In genomic region chr7:24427168-24427567, GRCm38 (mm10) we compare ENCODE assay signal across 41 mouse cellular contexts. TPM values are rescaled to one million over a fixed set of nuclear protein-coding genes. Genes with fewer than 3 reads are reported as not detected.
"Had no signal": no experiment of that assay in that cellular context is flagged by ENCODE, and none has a peak within 500 bp of the region (broad histone marks: within the 10 kb centered on the region; RNA-seq: fewer than 3 reads in every experiment).

No protein-coding gene starts in this region.

- H3K4me2 ChIP-seq: limb, embryonic 12.5 days; limb, embryonic 13.5 days; limb, embryonic 15.5 days; liver, embryonic 11.5 days; liver, embryonic 12.5 days; liver, embryonic 13.5 days; liver, embryonic 15.5 days; lung, embryonic 14.5 days; lung, embryonic 15.5 days; midbrain, embryonic 12.5 days; midbrain, embryonic 13.5 days; midbrain, embryonic 15.5 days; neural tube, embryonic 12.5 days had no signal

- H3K9me3 ChIP-seq: limb, embryonic 10.5 days; limb, embryonic 12.5 days; limb, embryonic 13.5 days; limb, embryonic 15.5 days; liver, embryonic 12.5 days; liver, embryonic 13.5 days; liver, embryonic 15.5 days; lung, embryonic 15.5 days; midbrain, embryonic 12.5 days; midbrain, embryonic 15.5 days; neural tube, embryonic 12.5 days had no signal

- H3K27ac ChIP-seq: limb, embryonic 10.5 days; limb, embryonic 12.5 days; limb, embryonic 13.5 days; limb, embryonic 15.5 days; liver, embryonic 12.5 days; liver, embryonic 13.5 days; liver, embryonic 14.5 days; liver, embryonic 15.5 days; lung, embryonic 15.5 days; macrophage; midbrain, embryonic 10.5 days; midbrain, embryonic 12.5 days; midbrain, embryonic 13.5 days; midbrain, embryonic 15.5 days; neural tube, embryonic 12.5 days had no signal

- H3K36me3 ChIP-seq: lung, embryonic 15.5 days; midbrain, embryonic 15.5 days had no signal

- ATAC-seq: liver, embryonic 12.5 days; liver, postnatal 0 days; lung, postnatal 0 days; midbrain, embryonic 13.5 days; midbrain, embryonic 15.5 days; midbrain, embryonic 16.5 days had no signal

- H3K9ac ChIP-seq: limb, embryonic 12.5 days; limb, embryonic 13.5 days; limb, embryonic 15.5 days; liver, embryonic 12.5 days; liver, embryonic 13.5 days; liver, embryonic 14.5 days; liver, embryonic 15.5 days; liver, postnatal 0 days; lung, embryonic 14.5 days; lung, embryonic 15.5 days; midbrain, embryonic 12.5 days; midbrain, embryonic 13.5 days; midbrain, embryonic 15.5 days; neural tube, embryonic 12.5 days had no signal

- H3K4me3 ChIP-seq: limb, embryonic 10.5 days; limb, embryonic 12.5 days; limb, embryonic 13.5 days; limb, embryonic 15.5 days; liver, embryonic 12.5 days; liver, embryonic 13.5 days; liver, embryonic 15.5 days; lung, embryonic 15.5 days; megakaryocyte, embryonic 14.5 days; midbrain, embryonic 10.5 days; midbrain, embryonic 12.5 days; midbrain, embryonic 13.5 days; midbrain, embryonic 15.5 days; myocyte; neural tube, embryonic 12.5 days had no signal

- H3K27me3 ChIP-seq: midbrain, embryonic 13.5 days; midbrain, embryonic 15.5 days; neural tube, embryonic 12.5 days had no signal

- H3K4me1 ChIP-seq: limb, embryonic 10.5 days; limb, embryonic 12.5 days; liver, embryonic 13.5 days; liver, embryonic 15.5 days; midbrain, embryonic 15.5 days; neural tube, embryonic 12.5 days had no signal

- DNase-seq: left cerebral cortex, postnatal 4 days; liver; liver, embryonic 13.5 days; liver, postnatal 0 days; lung, adult 18-20 months; lung, adult 2 months; lung, embryonic 14.5 days; lung, postnatal 10 days; lung, postnatal 14 days; lung, postnatal 36 days; lung, postnatal 4 days; midbrain, embryonic 14.5 days had no signal

RNA-seq across cellular contexts. Expression of gene Irgc1, which starts 24.9 kb away (rescaled TPM):
- total RNA-seq: left cerebral cortex, postnatal 4 days; liver, adult 2 months; megakaryocyte-erythroid progenitor cell, adult 5-6 weeks; monocyte, adult 5-6 weeks had no signal
- polyA plus RNA-seq: limb, embryonic 10.5 days; limb, embryonic 11.5 days; limb, embryonic 12.5 days; limb, embryonic 13.5 days; limb, embryonic 14.5 days; liver, adult 2 months; liver, embryonic 11.5 days; liver, embryonic 12.5 days; liver, embryonic 13.5 days; liver, embryonic 14.5 days; liver, embryonic 16.5 days; lung, embryonic 14.5 days; lung, embryonic 15.5 days; lung, embryonic 16.5 days; macrophage; midbrain, embryonic 10.5 days; midbrain, embryonic 12.5 days; midbrain, embryonic 13.5 days; midbrain, embryonic 14.5 days; midbrain, embryonic 15.5 days; midbrain, embryonic 16.5 days; neural tube, embryonic 11.5 days; neural tube, embryonic 12.5 days had no signal

RNA-seq across cellular contexts. Expression of gene Cadm4, which starts 54.7 kb away (rescaled TPM):
- total RNA-seq: megakaryocyte progenitor cell, adult 5-6 weeks; megakaryocyte, adult 5-6 weeks; megakaryocyte-erythroid progenitor cell, adult 5-6 weeks; monocyte, adult 5-6 weeks had no signal
- polyA plus RNA-seq: macrophage had no signal
